Mouse (Mus musculus): ENCODE data around the gene Synpo2. TPM values are rescaled to one million over a fixed set of nuclear protein-coding genes. Genes with fewer than 3 reads are reported as not detected.

Gene Synpo2
- total RNA-seq (2021): 100 to 1,000 TPM; 284 TPM
- long read RNA-seq, experiment 1, full-length matches to known transcripts: 142 of 528 reads
- long read RNA-seq, experiment 1, partial matches to known transcripts: 90 of 528 reads
- long read RNA-seq, experiment 1, other reads (novel, unspliced or antisense): 296 of 528 reads
- long read RNA-seq, experiment 2, full-length matches to known transcripts: 125 of 413 reads
- long read RNA-seq, experiment 2, partial matches to known transcripts: 77 of 413 reads
- long read RNA-seq, experiment 2, other reads (novel, unspliced or antisense): 211 of 413 reads

DNA sequence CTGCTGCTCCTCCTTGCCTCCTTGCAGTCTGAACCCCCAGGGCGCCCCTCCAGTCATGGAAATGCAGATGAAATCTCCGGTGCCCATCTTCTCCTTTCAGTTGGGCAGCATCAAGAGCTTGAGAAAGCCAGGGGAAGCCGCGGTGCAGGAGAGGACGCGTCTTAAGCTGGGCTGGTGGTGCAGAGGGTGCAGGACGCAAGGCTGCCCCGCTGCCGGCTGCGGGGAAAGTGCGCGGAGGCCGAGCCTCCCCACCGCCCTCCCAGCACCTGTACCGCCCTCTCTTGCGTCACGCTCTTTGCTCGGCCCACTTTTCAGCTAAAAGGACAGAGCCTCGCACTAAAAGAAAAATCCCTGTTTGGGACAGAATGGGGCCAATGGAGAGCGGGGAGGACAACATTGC, at the start of gene Synpo2:
Gene Synpo2 (minus strand): TSS at position 229 of the 400 bp plus-strand sequence.
- DNase-seq (ENCODE audit: low spot score): peak; percentile 71

DNA sequence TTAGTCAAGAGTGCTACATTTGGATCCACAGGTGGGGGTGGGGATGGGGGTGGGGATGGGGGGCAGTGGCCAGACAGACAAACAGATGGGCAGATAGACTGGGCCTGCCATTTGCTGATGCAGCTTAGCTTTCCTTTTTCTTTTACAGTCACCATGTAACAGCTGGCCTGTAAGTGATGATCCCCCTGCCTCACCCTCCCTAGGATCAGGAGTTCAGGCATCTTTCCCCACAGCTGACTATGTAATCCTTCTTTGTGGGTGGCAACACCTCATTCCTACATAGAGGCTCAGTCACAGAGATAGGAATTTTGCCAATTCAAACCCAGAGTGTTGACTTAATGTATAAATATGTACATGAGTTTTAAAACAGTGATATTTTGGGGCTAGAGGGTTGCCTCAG, 49.7 kb upstream of the Synpo2 start:
- no peak for DNase-seq (ENCODE audit: low spot score)

DNA sequence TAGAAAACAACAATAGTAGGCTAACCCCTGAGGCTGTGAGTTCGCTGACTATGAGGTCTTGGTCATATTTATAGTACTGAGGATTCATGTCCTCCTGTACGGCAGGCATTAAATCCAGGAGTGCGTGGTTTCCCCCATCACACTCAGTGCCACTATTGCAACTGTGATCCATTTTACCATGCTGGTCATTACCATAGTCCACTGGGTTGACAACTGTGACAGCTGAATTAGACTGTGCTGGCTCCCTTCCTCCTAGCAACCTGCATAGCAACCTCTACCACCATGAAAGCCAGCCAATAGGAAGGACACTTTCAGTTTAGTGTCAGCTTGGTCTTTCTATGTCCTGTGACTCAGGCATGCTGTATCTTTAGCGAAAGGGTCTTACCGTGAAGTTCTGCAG, 48.3 kb upstream of the Synpo2 start:
- no peak for DNase-seq (ENCODE audit: low spot score)

DNA sequence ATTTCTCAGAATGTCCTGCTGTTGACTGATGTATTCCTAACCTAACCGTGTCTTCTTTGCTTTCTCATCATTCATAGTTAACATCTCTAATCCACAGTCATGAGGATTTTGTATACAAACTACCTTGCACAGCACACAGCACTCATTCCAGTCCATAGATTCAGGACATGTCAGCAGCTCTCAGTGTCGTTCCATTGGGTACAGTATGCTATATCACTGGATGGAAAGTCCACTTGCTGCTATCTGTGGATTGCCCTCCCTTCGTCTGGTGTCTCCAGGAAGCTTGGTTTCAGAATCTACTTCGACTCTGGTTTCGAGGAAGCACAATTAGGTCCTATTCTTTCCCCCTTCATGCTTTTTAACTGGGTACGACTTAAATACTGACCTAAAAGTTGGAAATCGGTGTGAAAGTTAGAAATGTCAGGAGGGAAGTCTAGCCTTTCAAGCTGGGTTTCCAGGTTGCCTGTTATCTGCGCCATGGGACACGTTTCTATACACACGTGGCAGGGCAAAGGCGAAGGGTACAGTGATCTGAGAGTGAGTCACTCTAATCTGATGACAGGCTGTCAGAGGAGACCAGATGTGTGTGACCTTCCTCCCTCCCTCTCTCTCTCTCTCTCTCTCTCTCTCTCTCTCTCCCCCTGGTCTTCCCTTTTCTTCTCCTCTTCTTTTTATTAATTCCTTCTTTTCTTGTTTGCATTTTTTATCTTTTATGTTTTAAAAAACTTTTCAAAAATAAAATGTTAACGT, 47.1 kb upstream of the Synpo2 start:
- no peak for DNase-seq (ENCODE audit: low spot score)

DNA sequence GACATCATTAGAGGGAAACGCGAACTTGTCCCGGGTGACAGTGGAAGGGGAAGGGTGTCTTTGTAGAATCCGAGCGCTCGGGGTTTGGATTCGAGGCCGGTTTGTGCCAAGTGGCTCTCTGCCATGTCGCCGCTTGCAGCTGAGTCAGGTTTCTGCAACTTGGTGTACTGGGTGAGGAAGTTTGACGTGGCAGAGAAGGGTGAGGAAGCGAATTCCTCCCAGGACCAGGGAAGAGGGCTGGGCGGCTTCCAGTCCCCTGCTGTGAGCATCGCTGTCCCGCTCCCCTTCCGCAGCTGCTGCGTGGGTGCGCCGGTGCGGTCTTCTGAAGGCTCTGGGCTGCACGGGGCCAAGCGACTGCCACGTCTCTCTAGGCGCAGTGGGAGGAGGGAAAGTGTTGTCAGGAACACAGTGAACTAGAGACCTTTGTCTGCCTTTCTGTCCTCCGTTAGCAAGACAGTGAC, 31.8 kb upstream of the Synpo2 start:
- DNase-seq (ENCODE audit: low spot score): peak; percentile 68

DNA sequence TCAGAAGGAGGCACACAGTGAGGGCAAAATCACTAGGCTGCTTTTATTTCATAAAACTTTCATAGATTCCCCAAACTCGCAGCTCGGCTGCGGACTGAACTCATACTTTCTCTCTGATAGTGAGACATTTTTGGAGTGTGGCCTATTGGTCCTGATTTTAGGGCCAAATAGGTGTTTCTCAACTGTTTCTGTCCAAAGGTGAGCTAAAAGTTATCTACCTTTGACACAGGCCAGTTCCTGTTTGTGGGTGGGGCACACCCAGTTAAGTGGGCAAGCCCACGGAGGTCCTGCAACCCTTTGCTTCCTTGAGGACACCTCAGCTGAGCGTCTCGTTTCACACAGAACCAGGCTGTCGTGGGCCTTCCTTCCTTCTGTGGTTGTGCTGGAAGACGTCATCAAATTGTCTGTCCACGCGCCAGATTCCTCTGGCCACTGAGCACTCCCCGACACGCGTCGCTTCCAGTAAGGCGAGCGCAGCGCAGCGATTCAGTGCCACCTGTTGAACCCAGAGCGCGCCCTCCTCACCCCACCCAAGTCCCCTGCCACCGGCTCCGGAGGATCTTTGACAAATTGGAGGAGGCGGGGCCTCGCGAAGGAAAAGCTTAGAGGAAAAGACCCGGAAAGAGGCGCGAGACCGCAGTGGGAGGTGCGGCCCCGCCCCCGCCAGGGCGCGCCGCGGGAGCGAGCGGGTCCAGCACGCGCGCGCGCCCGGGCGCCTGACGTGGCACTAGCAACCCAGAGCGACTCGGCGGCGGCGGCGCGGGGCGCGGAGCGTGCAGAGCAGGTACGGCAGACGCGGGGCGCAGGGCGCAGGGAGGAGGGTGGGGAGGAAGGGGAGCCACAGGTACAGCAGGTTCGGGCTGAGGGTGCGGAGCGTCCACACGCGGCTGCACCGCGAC, 31.1 kb upstream of the Synpo2 start, which contains the start of gene Sec24d:
Gene Sec24d (plus strand): TSS at position 703 of the 899 bp plus-strand sequence.
- peak; percentile 81 for DNase-seq (ENCODE audit: low spot score)

DNA sequence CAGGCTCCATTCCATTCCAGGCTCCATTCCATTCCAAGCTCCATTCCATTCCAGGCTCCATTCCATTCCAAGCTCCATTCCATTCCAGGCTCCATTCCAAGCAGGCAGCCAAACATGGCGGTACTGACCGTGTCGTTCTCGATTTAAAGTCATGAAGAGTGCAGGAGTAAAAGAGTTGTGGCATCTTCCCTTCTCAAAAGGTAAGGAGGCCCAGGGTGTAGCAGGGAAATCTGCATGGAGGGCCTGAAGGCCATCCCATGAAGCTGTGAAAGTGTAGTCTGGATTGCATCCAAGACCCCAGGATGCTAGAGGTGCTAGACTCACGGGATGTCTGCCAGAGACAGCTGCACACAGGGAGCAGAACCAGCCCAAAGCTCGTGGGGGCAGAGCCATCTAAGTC, 28.8 kb upstream of the Synpo2 start:
- DNase-seq (ENCODE audit: low spot score): no peak

DNA sequence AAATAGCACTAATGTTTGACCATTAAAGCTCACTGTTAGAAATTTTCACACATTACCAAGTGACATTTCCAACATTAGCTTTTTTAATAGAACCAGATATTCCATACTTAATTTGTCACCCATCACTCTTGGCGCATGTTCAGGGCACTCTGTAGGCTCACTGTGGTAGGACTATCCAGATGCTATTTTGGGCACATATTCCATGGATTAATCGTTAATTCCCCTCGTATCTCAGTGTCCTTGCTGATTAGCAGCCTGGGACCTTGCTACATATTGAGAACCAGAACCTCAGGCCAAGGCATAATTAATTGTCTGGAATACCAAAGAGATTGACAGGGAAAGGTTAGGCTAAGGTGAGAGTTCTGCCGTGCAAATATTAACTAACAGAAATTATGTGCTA, 22.8 kb upstream of the Synpo2 start:
- DNase-seq (ENCODE audit: low spot score): no peak

DNA sequence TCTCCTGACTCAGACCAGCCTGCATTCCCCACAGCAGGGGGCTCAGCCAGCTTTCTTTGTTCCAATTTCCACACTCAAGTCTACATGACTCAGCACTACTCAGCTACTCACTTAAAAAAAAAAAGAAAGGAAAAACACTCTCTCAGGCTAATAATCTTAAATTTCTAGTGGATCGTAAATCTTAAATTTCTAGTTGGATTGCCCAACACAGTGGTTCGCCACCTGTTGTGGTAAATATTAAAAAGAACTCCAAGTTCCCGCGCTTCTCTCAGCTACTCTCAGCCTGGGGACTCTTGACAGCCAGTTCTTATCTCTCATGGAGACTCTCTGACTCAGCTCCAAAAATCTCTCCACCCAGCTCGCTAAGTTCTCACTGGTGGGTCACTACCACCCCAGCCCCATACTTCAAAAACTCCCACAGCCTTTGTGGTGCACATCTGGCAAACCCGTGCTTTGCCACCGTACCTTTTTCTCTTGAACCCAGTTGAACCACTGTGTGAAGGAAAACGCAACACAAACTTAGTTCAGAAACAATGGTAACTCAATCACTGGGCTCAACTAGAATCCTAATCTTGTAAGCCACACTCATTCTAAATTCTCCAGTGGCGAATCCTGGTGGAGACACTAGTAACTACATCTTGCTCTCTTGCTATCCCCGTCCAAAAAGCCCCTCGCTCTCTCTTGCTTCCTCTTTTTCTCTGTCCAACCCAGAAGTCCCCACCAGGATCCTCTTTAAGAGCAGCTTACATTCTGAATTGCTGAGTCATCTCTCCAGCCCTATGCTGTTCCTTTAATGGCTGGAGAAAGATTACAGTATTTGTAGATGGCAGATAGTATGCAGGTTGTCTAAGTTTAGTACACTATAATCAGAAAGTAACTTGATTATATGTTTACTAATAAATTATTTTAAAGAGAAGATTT, 20.5 kb upstream of the Synpo2 start:
- no peak for DNase-seq (ENCODE audit: low spot score)

DNA sequence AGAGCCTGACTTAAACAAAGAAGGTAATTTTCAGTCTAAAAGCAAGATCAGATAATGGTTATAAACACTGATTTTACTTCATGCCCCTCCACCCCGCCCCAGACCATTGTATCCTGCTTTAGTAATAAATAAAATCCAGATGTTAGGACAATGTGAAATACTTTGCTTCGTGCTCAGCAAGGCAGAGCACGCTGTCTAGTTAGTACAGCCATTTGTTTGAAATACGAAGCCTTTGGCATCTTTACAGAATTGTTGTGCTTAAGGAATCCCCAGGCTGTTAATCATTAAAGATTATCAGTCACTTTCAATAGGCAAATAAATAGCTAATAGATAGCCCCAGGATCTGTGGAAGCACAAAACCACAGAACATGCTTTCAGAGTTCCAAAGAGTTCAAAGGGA, 9.7 kb upstream of the Synpo2 start:
- no peak for DNase-seq (ENCODE audit: low spot score)

DNA sequence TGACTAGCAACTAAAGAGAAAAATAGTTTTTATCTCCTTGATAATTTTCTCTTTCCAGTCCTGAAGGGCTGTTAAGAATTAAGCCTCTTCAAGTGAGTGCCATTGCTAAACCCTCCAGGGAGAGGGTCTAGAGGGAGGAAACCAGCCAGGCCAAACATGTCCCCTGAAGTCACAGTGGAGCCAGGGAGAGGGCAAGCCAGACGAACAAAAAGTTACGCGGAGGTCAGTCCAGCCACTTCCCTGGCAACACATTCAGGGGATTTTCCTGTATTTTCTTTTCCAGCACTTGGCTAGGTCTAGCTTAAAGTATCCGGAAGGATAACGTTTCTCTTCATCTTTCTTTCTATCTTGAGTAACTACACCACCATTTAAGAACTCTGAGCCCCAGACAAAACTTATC, 8.4 kb upstream of the Synpo2 start:
- peak; percentile 44 for DNase-seq (ENCODE audit: low spot score)

DNA sequence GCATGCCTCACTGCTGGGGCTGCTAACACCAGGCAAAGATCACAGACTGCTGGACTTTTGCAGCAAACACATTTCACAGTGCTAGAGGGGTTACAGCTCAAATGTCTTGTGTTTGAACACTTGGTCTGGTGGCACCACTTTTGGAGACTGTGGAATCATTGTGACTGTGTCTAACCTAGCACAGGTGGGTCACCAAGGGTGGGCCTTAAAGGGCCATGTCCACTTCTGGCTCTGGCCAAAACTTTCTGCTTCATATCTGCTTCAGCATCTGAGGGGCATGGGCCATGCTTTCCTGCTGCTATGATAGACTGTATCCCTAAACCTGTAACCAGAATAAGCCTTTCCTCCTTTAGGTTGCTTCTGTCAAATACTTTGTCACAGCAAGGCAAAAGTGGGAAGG, 1.5 kb upstream of the Synpo2 start:
- no peak for DNase-seq (ENCODE audit: low spot score)

DNA sequence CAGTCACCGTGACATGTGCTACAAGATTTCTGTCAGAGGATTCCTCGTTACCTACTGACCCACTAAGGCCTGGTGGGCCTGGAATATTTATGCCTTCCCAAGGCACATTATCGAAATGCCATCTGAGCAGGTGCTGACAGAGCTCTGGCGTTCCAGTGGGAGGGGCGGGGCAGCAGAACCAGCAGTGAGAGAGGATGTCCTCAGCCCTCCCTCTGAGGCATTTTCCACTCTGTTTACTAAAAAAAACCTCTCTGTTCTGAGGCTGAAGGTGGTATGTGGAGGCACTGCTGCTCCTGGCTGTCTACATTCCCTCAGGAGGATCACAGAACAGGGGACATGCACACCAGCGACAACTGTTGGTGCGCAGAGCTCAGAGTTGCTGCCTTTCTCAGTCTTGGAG, 1.1 kb upstream of the Synpo2 start:
- DNase-seq (ENCODE audit: low spot score): no peak

DNA sequence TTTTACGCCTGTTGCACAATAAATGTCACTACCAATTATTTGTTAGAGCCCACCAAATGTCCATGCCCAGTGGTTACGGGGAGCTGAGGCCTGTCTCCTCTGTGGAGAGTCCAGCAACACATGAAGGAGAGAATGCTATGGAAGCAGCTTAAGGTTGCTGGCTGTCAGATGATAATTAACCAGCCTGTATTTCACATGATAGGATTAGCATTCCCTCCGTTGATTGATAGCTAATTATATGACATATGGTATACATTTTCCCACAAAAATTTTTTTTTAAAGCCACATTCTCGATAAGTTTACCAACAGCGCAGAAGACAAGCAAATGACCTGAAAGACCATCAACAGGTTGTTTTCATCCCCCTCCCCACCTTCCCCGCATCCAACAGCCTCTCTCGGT, 454 bp downstream of the Synpo2 start:
- DNase-seq (ENCODE audit: low spot score): no peak

DNA sequence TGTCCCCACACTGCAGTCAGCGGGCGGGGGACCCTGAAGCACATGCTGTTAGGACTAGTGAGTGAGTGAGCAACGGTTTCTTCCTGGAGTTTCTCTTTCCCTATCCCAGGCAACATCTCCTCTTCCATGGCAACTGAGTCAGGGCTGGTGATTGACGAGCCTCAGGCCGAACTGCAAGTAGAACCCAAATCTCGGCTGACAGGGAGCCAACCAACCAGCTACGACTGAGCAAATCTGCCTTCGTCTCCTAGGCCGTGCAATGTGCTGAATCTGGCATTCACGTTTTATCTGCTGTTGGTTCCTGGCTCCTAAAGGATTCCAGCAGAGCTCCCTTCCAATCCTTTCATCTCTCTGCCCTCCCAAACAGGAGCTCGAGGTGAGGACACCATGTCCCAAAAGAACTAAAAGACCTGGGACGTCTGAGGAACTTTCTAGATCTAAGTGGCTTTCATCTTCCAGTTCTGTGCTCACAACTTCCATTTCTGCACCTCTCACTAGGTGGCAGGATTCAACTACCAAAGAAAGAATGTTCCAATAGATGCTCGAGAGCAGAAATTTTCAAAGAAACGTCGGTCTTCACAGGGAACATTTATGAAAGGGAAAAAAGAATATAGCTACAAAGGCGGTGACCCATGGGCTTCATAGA, 1.6 kb downstream of the Synpo2 start:
- peak; percentile 50 for DNase-seq (ENCODE audit: low spot score)

DNA sequence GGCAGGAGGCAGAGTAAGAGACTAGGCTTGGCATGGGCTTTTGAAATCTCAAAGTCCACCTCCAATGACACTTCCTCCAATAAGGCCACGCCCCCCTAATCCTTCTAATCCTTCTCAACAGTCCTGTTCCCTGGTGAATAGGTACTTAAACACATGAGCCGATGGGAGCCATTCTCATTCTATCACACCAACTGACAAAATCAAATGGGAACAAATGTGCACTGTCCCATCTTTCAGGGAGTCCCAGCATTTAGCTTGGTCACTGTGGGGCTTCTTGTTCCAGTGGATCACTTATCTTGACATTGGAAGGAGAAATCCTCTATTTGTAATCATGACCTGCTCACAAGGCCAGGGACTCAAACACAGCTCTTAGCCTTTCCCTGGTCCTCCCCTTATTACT, 4.3 kb downstream of the Synpo2 start:
- no peak for DNase-seq (ENCODE audit: low spot score)

DNA sequence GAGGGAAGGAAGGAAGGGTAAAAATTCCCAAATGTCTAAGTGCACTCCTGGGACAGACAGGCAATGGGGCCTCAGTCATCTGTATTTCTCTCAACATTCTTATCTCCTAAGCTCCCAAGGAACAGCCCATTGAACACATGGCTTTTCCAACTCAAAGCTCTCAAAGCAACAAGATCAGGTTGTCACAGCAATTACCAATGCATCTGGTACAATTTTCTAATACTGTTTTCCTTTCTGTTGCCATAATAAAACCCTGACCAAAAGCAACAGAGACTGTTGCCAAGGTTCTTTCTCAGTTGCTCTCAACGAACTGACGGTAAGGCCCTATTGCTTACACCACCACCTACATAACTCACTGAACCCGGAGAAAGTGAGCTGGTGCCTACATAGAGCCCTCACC, 8.7 kb downstream of the Synpo2 start:
- no peak for DNase-seq (ENCODE audit: low spot score)

DNA sequence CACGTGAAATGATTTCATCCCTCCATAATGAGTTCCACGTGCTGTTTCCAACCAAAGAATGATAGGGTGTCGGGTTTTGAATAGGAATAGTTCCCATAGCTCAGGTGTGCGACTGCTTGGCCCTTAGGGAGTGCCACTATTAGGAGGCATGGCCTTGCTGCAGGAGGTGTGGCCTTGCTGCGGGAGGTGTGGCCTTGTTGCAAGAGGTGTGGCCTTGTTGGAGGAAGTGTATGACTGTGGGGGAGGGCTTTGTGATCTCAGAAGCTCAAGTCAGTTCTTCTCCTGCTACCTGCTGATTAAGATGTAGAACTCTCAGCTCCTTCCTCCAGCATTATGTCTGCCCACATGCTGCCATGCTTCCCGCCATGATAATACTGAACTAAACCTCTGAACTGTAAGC, 17.3 kb downstream of the Synpo2 start:
- no peak for DNase-seq (ENCODE audit: low spot score)

DNA sequence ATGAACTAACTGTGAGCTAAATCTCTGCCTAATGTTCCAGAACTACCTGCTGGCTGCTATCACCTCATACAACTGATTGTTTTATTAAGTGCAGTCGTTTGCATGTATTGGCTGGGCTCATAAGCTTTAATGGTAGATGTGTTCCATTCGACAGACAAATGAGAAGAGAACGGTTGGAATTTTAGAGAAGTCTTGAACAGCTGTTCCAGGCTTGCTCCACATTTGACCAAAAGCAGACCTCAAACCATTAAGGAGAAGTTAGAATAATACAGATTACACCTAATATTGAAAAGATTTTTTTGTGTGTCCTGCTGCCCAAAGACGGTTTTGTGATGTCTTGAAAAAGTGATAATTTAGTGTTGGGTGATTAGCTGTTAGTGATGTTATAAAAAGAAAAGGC, 27.1 kb downstream of the Synpo2 start:
- no peak for DNase-seq (ENCODE audit: low spot score)

DNA sequence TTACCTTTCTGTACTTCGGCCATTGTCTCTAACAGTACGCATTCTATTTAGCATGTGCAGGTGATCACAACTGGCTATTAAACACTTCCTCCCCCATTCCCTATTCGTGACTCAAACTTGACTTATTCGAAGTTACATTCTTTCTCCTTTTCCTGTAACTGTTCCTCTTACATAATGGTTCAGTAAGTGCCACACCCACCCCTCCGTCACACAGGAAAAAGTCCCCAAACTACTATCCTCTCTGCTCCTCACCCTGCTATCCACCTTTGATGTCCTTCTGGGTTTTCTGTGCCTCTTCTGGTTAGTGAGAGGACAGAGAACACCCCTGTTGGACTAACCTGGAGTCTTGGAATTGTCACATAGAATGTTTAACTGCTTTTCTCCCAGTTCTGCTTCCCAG, 28.6 kb downstream of the Synpo2 start:
- no peak for DNase-seq (ENCODE audit: low spot score)

Measured in gastrocnemius, adult 18-20 months (tissue).